18 mouse cellular contexts compared by ENCODE assay signal in genomic region chr2:33790301-33790700, GRCm38 (mm10).
DNase-seq lines count a peak whose midpoint lies in the region; ATAC-seq and TF ChIP-seq lines count a peak whose summit lies in the region.
"Had no signal": no experiment of that assay in that cellular context is flagged by ENCODE, and none has a peak within 500 bp of the region (broad histone marks: within the 10 kb centered on the region; RNA-seq: fewer than 3 reads in every experiment).

No protein-coding gene starts in this region.

- H3K9ac ChIP-seq in hindbrain, embryonic 11.5 days (ENCODE audit: low read depth, low read length): no peak overlapping the region
- H3K9ac ChIP-seq in forebrain, embryonic 15.5 days (replicated peaks): no peak overlapping the region
- no peak overlapping the region for H3K9ac ChIP-seq in hindbrain, postnatal 0 days (replicated peaks; ENCODE audit: low read length)
- H3K9ac ChIP-seq in neural tube, embryonic 15.5 days (replicated peaks): no peak overlapping the region
- no peak overlapping the region for H3K9ac ChIP-seq in kidney, embryonic 15.5 days

- H3K27ac ChIP-seq in hindbrain, embryonic 11.5 days (ENCODE audit: low read depth, low read length): peak overlapping the region; percentile 69; the same call in 1 of the 2 replicates
- no peak overlapping the region for H3K27ac ChIP-seq in hindbrain, embryonic 10.5 days
- peak overlapping the region; percentile 88 for H3K27ac ChIP-seq in forebrain, embryonic 15.5 days (replicated peaks)
- H3K27ac ChIP-seq in hindbrain, postnatal 0 days: 0 out of 2 replicates have a peak overlapping the region, but pooled peaks have one; percentile 28
- H3K27ac ChIP-seq in neural tube, embryonic 15.5 days (replicated peaks): peak overlapping the region; percentile 46
- no peak overlapping the region for H3K27ac ChIP-seq in kidney, embryonic 15.5 days

- ATAC-seq in hindbrain, embryonic 11.5 days (ENCODE audit: low FRiP score): no peak
- no peak for ATAC-seq in forebrain, embryonic 15.5 days (replicated peaks)
- no peak for ATAC-seq in hindbrain, postnatal 0 days
- no peak for ATAC-seq in neural tube, embryonic 15.5 days (ENCODE audit: low FRiP score)
- no peak for ATAC-seq in kidney, embryonic 15.5 days (replicated peaks; ENCODE audit: low FRiP score)

- no peak overlapping the region for H3K4me3 ChIP-seq in hindbrain, embryonic 11.5 days (ENCODE audit: low read depth, low read length)
- H3K4me3 ChIP-seq in hindbrain, embryonic 10.5 days: no peak overlapping the region
- no peak overlapping the region for H3K4me3 ChIP-seq in forebrain, embryonic 15.5 days
- H3K4me3 ChIP-seq in hindbrain, postnatal 0 days (ENCODE audit: low read length): no peak overlapping the region
- no peak overlapping the region for H3K4me3 ChIP-seq in neural tube, embryonic 15.5 days (replicated peaks)
- H3K4me3 ChIP-seq in kidney, embryonic 15.5 days (replicated peaks): no peak overlapping the region

- H3K36me3 ChIP-seq in hindbrain, embryonic 11.5 days (ENCODE audit: control insufficient read depth, insufficient read depth, low read length): no peaks in the 10 kb centered on the region
- peaks cover 22% of the 10 kb centered on the region for H3K36me3 ChIP-seq in hindbrain, embryonic 10.5 days
- H3K36me3 ChIP-seq in forebrain, embryonic 15.5 days: peaks cover 4% of the 10 kb centered on the region; the same call in 1 of the 2 replicates
- no peaks in the 10 kb centered on the region; the same call in 1 of the 2 replicates for H3K36me3 ChIP-seq in hindbrain, postnatal 0 days (ENCODE audit: insufficient read depth, low read length)
- H3K36me3 ChIP-seq in neural tube, embryonic 15.5 days: no peaks in the 10 kb centered on the region
- peaks cover 12% of the 10 kb centered on the region for H3K36me3 ChIP-seq in kidney, embryonic 15.5 days

- WGBS in hindbrain, embryonic 11.5 days: 65% methylated on average over 5 of the region's 5 CpGs
- WGBS in hindbrain, embryonic 10.5 days: 53% methylated on average over 5 of the region's 5 CpGs
- 25% methylated on average over 5 of the region's 5 CpGs for WGBS in forebrain, embryonic 15.5 days
- 47% methylated on average over 5 of the region's 5 CpGs for WGBS in hindbrain, postnatal 0 days
- 41% methylated on average over 5 of the region's 5 CpGs for WGBS in neural tube, embryonic 15.5 days
- WGBS in kidney, embryonic 15.5 days: 44% methylated on average over 5 of the region's 5 CpGs

- peaks cover 2% of the 10 kb centered on the region; the same call in 1 of the 2 replicates for H3K4me1 ChIP-seq in hindbrain, embryonic 11.5 days (replicated peaks; ENCODE audit: control insufficient read depth, insufficient read depth, low read length)
- H3K4me1 ChIP-seq in hindbrain, embryonic 10.5 days (replicated peaks): peaks cover 57% of the 10 kb centered on the region
- H3K4me1 ChIP-seq in forebrain, embryonic 15.5 days: peaks cover 91% of the 10 kb centered on the region
- peaks cover 18% of the 10 kb centered on the region for H3K4me1 ChIP-seq in hindbrain, postnatal 0 days (ENCODE audit: insufficient read depth, low read length)
- peaks cover 50% of the 10 kb centered on the region for H3K4me1 ChIP-seq in neural tube, embryonic 15.5 days
- peaks cover 13% of the 10 kb centered on the region; the same call in 1 of the 2 replicates for H3K4me1 ChIP-seq in kidney, embryonic 15.5 days

- H3K27me3 ChIP-seq in hindbrain, embryonic 11.5 days (ENCODE audit: control insufficient read depth, insufficient read depth, low read length): no peaks in the 10 kb centered on the region
- H3K27me3 ChIP-seq in hindbrain, embryonic 10.5 days (ENCODE audit: insufficient read depth, poor library complexity, severe bottlenecking): no peaks in the 10 kb centered on the region
- no peaks in the 10 kb centered on the region for H3K27me3 ChIP-seq in forebrain, embryonic 15.5 days
- H3K27me3 ChIP-seq in hindbrain, postnatal 0 days (ENCODE audit: insufficient read depth, low read length): no peaks in the 10 kb centered on the region
- no peaks in the 10 kb centered on the region for H3K27me3 ChIP-seq in neural tube, embryonic 15.5 days (replicated peaks)
- no peaks in the 10 kb centered on the region for H3K27me3 ChIP-seq in kidney, embryonic 15.5 days

- TF ChIP-seq CTCF in hindbrain, postnatal 0 days (IDR thresholded peaks at IDR 0.05; ENCODE audit: low read depth): no peak

- no peak overlapping the region for H3K4me2 ChIP-seq in hindbrain, embryonic 11.5 days (replicated peaks; ENCODE audit: low read depth, low read length)
- H3K4me2 ChIP-seq in forebrain, embryonic 15.5 days (replicated peaks): no peak overlapping the region
- H3K4me2 ChIP-seq in hindbrain, postnatal 0 days (ENCODE audit: low read depth, low read length): no peak overlapping the region
- H3K4me2 ChIP-seq in neural tube, embryonic 15.5 days: no peak overlapping the region
- no peak overlapping the region for H3K4me2 ChIP-seq in kidney, embryonic 15.5 days

- H3K9me3 ChIP-seq in hindbrain, embryonic 11.5 days (ENCODE audit: control insufficient read depth, low read length): no peaks in the 10 kb centered on the region
- H3K9me3 ChIP-seq in hindbrain, embryonic 10.5 days: no peaks in the 10 kb centered on the region
- H3K9me3 ChIP-seq in forebrain, embryonic 15.5 days: no peaks in the 10 kb centered on the region
- no peaks in the 10 kb centered on the region for H3K9me3 ChIP-seq in hindbrain, postnatal 0 days (ENCODE audit: low read length)
- no peaks in the 10 kb centered on the region for H3K9me3 ChIP-seq in neural tube, embryonic 15.5 days (replicated peaks)
- no peaks in the 10 kb centered on the region for H3K9me3 ChIP-seq in kidney, embryonic 15.5 days (replicated peaks)

- no peak for DNase-seq in hindbrain, embryonic 11.5 days (ENCODE audit: low spot score)
- no peak for DNase-seq in hindbrain, embryonic 10.5 days (ENCODE audit: low spot score)
- DNase-seq in hindbrain, postnatal 0 days (ENCODE audit: low spot score): no peak
- no peak for DNase-seq in thymus, adult 18-20 months
- DNase-seq in thymus, postnatal 0 days (ENCODE audit: low spot score): no peak
- DNase-seq: adrenal gland, postnatal 25 days; cerebellum, postnatal 25 days; gastrocnemius, postnatal 10 days; heart, adult 18-20 months; heart, postnatal 4 days; kidney, adult 18-20 months; kidney, postnatal 14 days; layer of hippocampus, adult 9-11 months; lung, adult 18-20 months; right cerebral cortex, postnatal 4 days had no signal

Comparison
In these comparisons a context has a peak if more than half of its experiments do, and no peak if none do; other contexts are left out.
1. H3K27ac ChIP-seq: peak in hindbrain, embryonic 11.5 days (single experiment), forebrain, embryonic 15.5 days (single experiment), hindbrain, postnatal 0 days (single experiment) and neural tube, embryonic 15.5 days (single experiment); none in hindbrain, embryonic 10.5 days (single experiment) and kidney, embryonic 15.5 days (single experiment).